28 mouse cellular contexts compared by ENCODE assay signal in genomic region chr10:45204582-45204981, GRCm38 (mm10). TPM values are rescaled to one million over a fixed set of nuclear protein-coding genes. Genes with fewer than 3 reads are reported as not detected.
"Had no signal": no experiment of that assay in that cellular context is flagged by ENCODE, and none has a peak within 500 bp of the region (broad histone marks: within the 10 kb centered on the region; RNA-seq: fewer than 3 reads in every experiment).

No protein-coding gene starts in this region.

- H3K4me3 ChIP-seq: embryonic facial prominence, embryonic 10.5 days; embryonic facial prominence, embryonic 12.5 days; embryonic facial prominence, embryonic 13.5 days; embryonic facial prominence, embryonic 15.5 days; erythroblast, embryonic 14.5 days; forebrain, embryonic 10.5 days; forebrain, embryonic 12.5 days; forebrain, embryonic 13.5 days; forebrain, embryonic 15.5 days; gastrocnemius, adult 2 months; heart, adult 2 months had no signal

- ATAC-seq: forebrain, embryonic 13.5 days; forebrain, embryonic 14.5 days; forebrain, embryonic 15.5 days; forebrain, embryonic 16.5 days; forebrain, postnatal 0 days had no signal

- H3K27me3 ChIP-seq: embryonic facial prominence, embryonic 12.5 days; embryonic facial prominence, embryonic 13.5 days; embryonic facial prominence, embryonic 15.5 days; forebrain, embryonic 12.5 days; forebrain, embryonic 13.5 days; forebrain, embryonic 15.5 days had no signal

- H3K36me3 ChIP-seq: embryonic facial prominence, embryonic 10.5 days; embryonic facial prominence, embryonic 12.5 days; embryonic facial prominence, embryonic 13.5 days; embryonic facial prominence, embryonic 15.5 days; forebrain, embryonic 10.5 days; forebrain, embryonic 12.5 days; forebrain, embryonic 15.5 days had no signal

- H3K4me2 ChIP-seq: embryonic facial prominence, embryonic 12.5 days; embryonic facial prominence, embryonic 13.5 days; embryonic facial prominence, embryonic 15.5 days; forebrain, embryonic 12.5 days; forebrain, embryonic 13.5 days; forebrain, embryonic 15.5 days had no signal

- DNase-seq: cerebellum, adult 9-10 months; cerebellum, adult 9-11 months; cerebellum, postnatal 10 days; cerebellum, postnatal 14 days; cerebellum, postnatal 25 days; cerebellum, postnatal 36 days; embryo, embryonic 11 days; forebrain, postnatal 0 days; gastrocnemius, adult 2 months; gastrocnemius, postnatal 10 days; gastrocnemius, postnatal 14 days; gastrocnemius, postnatal 25 days; gastrocnemius, postnatal 36 days; heart, adult 18-20 months; heart, adult 2 months had no signal

RNA-seq across cellular contexts. Expression of gene Popdc3, which starts 26.7 kb away (rescaled TPM):
- total RNA-seq: common myeloid progenitor, adult 5-6 weeks; granulocyte monocyte progenitor cell, adult 5-6 weeks had no signal
- polyA plus RNA-seq: erythroblast, embryonic 14.5 days had no signal
